Mouse (Mus musculus) neural tube, embryonic 15.5 days (tissue): ENCODE results near the gene Fyn. TPM values are rescaled to one million over a fixed set of nuclear protein-coding genes. Genes with fewer than 3 reads are reported as not detected.

ENCODE experiments used
- ATAC-seq: fragments of 200-750 bp; cut with Nextera tagmentation; 2 replicates; pipeline ENCODE4 v1.8.0; 2017; ENCODE audit warnings: mild to moderate bottlenecking, moderate TSS enrichment, moderate library complexity; ENCODE audit not compliant: low FRiP score
- H3K27ac ChIP-seq: fragments of 300-500 bp; sonication (generic); replicated peaks from 2 replicates; pipeline ENCODE4 v1.5.1; 2015; ENCODE audit warnings: mild to moderate bottlenecking, inconsistent platforms
- H3K27me3 ChIP-seq: fragments of 300-500 bp; sonication (generic); replicated peaks from 2 replicates; pipeline ENCODE4 v1.6.1; 2015; ENCODE audit warnings: inconsistent platforms
- H3K36me3 ChIP-seq: fragments of 300-500 bp; sonication (generic); 2 replicates; pipeline ENCODE4 v1.6.1; 2015; ENCODE audit warnings: inconsistent platforms
- H3K4me1 ChIP-seq: fragments of 300-500 bp; sonication (generic); 2 replicates; pipeline ENCODE4 v1.6.1; 2015; ENCODE audit warnings: inconsistent platforms
- H3K4me2 ChIP-seq: fragments of 300-500 bp; sonication (generic); 2 replicates; pipeline ENCODE4 v1.6.1; 2015; ENCODE audit warnings: inconsistent platforms, mild to moderate bottlenecking, moderate library complexity
- H3K4me3 ChIP-seq: fragments of 300-500 bp; sonication (generic); replicated peaks from 2 replicates; pipeline ENCODE4 v1.5.1; 2015; ENCODE audit warnings: mild to moderate bottlenecking, inconsistent platforms
- H3K9ac ChIP-seq: fragments of 300-500 bp; sonication (generic); replicated peaks from 2 replicates; pipeline ENCODE4 v1.6.1; 2015; ENCODE audit warnings: mild to moderate bottlenecking, inconsistent platforms
- H3K9me3 ChIP-seq: fragments of 300-500 bp; sonication (generic); replicated peaks from 2 replicates; pipeline ENCODE4 v1.6.1; 2016; ENCODE audit warnings: inconsistent platforms
- WGBS: fragments of 180-500 bp; shearing (Covaris S2); methylation state at CpG from one replicate; pipeline ENCODE4 v1.1.7; 2015; ENCODE audit warnings: mixed read lengths; 5-methylcytosine and 5-hydroxymethylcytosine counted together
- polyA plus RNA-seq: library from polyadenylated mRNA; unstranded; fragments of >200 nt; fragmentation: Nextera tagmentation; extraction: Ambion mirVana; gene quantifications from 2 replicates; pipeline ENCODE4 v1.2.1, GENCODE M21; 2015

Gene Fyn
- polyA plus RNA-seq, 1 experiment from 2014 or later, result 76.5 TPM

GRCm38 (mm10) chr10:39606434-39606833, 237.8 kb downstream of the Fyn start:
- Histone ChIP-seq H3K27me3 (no peaks in the 10 kb centered on the region), H3K4me3 (no peak overlapping the region), H3K27ac (no peak overlapping the region), H3K9me3 (peaks cover 6% of the 10 kb centered on the region; the same call in 1 of the 2 replicates), H3K36me3 (no peaks in the 10 kb centered on the region), H3K9ac (no peak overlapping the region), H3K4me2 (no peak overlapping the region), H3K4me1 (no peaks in the 10 kb centered on the region)
- 100% methylated on average over 1 of the region's 1 CpGs for WGBS
- no peak for ATAC-seq

DNA sequence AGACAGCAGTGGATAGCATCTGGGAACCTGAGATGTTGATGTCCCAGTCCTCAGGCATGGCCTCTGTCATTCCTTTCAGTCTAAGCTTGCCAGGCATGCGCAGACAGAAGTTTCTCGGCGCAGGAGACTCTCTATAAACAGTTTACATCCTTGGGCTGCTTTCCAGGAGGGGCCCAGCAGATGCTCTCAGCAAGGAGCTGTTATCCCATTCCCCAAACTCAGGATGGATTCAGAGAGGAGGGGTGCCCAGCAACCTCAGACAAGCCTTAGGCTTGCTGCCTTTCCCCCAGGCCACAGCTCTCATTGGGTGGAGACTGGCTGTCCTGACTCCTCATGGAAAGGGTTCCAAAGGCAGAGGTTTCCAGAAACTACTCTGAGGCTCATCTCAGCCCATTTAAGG, 242.6 kb downstream of the Fyn start:
- no peak overlapping the region; the same call in 1 of the 2 replicates for H3K27ac ChIP-seq
- no peak for ATAC-seq
- H3K27me3 ChIP-seq, result no peaks in the 10 kb centered on the region
- H3K4me1 ChIP-seq, result peaks cover 33% of the 10 kb centered on the region
- no peaks in the 10 kb centered on the region; the same call in 1 of the 2 replicates for H3K9me3 ChIP-seq
- no peak overlapping the region for H3K9ac ChIP-seq
- no peak overlapping the region for H3K4me2 ChIP-seq
- WGBS, result 66% methylated on average over 3 of the region's 3 CpGs
- no peak overlapping the region for H3K4me3 ChIP-seq
- H3K36me3 ChIP-seq, result no peaks in the 10 kb centered on the region

GRCm38 (mm10) chr10:39612131-39612530, 243.5 kb downstream of the Fyn start:
- no peak for ATAC-seq
- Histone ChIP-seq H3K27me3 (no peaks in the 10 kb centered on the region), H3K27ac (no peak overlapping the region), H3K9ac (no peak overlapping the region), H3K9me3 (no peaks in the 10 kb centered on the region; the same call in 1 of the 2 replicates), H3K4me2 (no peak overlapping the region), H3K4me1 (peaks cover 37% of the 10 kb centered on the region), H3K36me3 (no peaks in the 10 kb centered on the region), H3K4me3 (no peak overlapping the region)
- WGBS, result 26% methylated on average over 2 of the region's 2 CpGs

DNA sequence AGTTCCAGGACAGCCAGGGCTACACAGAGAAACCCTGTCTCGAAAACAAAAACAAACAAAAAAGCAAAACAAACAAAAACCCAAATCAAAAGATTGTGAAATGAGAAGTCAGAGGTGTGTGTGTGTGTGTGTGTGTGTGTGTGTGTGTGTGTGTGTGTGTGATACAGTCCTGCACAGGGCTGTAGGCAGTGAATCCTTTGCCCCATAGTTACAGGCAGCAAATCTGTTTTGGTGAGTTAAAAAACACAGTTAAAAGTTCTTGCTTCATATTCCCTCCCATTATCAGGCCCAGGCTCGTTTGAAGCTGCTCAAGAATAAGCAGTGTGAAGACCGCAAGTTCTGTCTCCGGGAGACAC, 244.0 kb downstream of the Fyn start, which contains the start of gene Traf3ip2:
Traf3ip2 (plus strand) TSS at position 302 of the 356 bp plus-strand sequence.
- Histone ChIP-seq H3K4me2 (peak within 1 kb of the TSS; percentile 44), H3K9ac (0 out of 2 replicates have a peak within 1 kb of the TSS, but pooled peaks have one; percentile 5), H3K9me3 (no peaks in the 10 kb centered on the region; the same call in 1 of the 2 replicates), H3K27me3 (no peaks in the 10 kb centered on the region), H3K4me1 (peaks cover 37% of the 10 kb centered on the region), H3K36me3 (no peaks in the 10 kb centered on the region), H3K4me3 (peak within 1 kb of the TSS; percentile 1; the same call in 1 of the 2 replicates), H3K27ac (peak within 1 kb of the TSS; percentile 64)
- no peak for ATAC-seq
- WGBS, result 45% methylated on average over 4 of the region's 4 CpGs

DNA sequence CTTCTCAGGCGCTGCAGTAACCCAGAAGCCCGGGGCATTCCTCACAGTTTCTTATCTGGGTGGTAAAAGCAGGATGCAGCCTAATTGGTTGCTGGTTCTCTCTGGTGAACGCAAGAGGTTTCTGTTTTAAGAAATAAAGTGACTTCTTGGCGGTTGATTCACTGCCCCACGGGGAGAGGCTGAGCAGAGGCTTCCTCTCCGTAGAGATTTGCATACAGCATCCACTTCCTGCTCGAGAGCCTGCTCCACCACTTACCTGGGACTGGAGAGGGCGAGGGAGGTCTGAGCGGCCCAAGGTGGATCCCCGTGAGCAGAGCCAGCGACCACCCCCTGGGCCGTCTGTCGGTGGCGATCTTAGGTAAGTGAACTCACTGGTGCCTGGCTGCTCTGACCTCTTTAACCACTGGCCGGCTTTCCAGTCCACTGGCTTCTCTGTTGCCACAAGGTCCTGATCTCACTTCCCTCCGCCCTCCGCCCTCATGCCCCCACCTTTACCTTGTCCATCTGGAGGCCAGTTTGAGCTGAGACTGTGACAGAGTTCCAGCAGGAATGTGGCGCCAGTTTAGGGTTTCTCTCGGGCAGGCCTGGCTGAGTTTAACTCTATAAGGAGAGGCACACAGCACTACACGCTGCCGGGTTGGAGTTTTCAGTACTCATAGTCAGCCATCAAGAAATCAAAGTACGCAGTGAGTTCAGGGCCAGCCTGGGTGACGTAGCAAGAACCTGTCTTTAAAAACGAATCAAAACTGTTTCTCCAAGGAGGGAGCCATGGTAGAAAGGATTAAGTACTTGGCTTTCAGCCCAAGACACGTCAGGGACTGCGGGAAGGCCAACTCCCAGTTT, 244.6 kb downstream of the Fyn start:
- Histone ChIP-seq H3K9ac (0 out of 2 replicates have a peak overlapping the region, but pooled peaks have one; percentile 5), H3K4me3 (peak overlapping the region; percentile 1; the same call in 1 of the 2 replicates), H3K27ac (peak overlapping the region; percentile 64), H3K9me3 (no peaks in the 10 kb centered on the region; the same call in 1 of the 2 replicates), H3K36me3 (no peaks in the 10 kb centered on the region), H3K27me3 (no peaks in the 10 kb centered on the region), H3K4me2 (peak overlapping the region; percentile 44), H3K4me1 (peaks cover 37% of the 10 kb centered on the region)
- WGBS, result 18% methylated on average over 26 of the region's 26 CpGs
- peak; percentile 48; the same call in 1 of the 2 replicates for ATAC-seq

DNA sequence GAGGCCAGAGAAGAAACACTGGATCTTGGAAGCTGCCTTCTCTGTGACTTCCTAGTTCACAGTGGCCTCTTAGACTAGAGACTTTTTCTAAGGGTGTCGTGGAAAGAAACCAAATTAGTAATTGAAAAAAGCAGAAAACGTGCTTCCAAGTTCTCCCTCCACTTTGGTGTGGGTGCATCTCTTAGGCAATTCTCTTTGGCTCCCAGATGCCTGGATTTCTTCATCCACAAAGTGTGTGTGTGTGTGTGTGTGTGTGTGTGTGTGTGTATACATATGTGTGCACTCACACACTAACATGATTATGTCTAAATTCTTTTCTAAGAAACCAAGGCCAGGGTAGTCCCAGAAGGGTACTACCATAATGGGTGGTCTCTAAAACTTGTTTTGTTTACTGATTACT, 245.3 kb downstream of the Fyn start:
- ATAC-seq, result no peak

GRCm38 (mm10) chr10:39614676-39615075, 246.0 kb downstream of the Fyn start:
- Histone ChIP-seq H3K4me3 (no peak overlapping the region), H3K4me1 (peaks cover 37% of the 10 kb centered on the region), H3K36me3 (no peaks in the 10 kb centered on the region), H3K9me3 (no peaks in the 10 kb centered on the region), H3K27me3 (no peaks in the 10 kb centered on the region), H3K27ac (peak overlapping the region; percentile 28), H3K4me2 (no peak overlapping the region), H3K9ac (no peak overlapping the region)
- peak; percentile 36; the same call in 1 of the 2 replicates for ATAC-seq
- WGBS, result 17% methylated on average over 6 of the region's 6 CpGs

More for the DNA sequence above, 245.3 kb downstream of the Fyn start:
- H3K27me3 ChIP-seq, result no peaks in the 10 kb centered on the region
- no peaks in the 10 kb centered on the region for H3K9me3 ChIP-seq
- peak overlapping the region; percentile 44 for H3K4me2 ChIP-seq
- 0 out of 2 replicates have a peak overlapping the region, but pooled peaks have one; percentile 28 for H3K27ac ChIP-seq
- no peak overlapping the region for H3K9ac ChIP-seq
- H3K4me1 ChIP-seq, result peaks cover 37% of the 10 kb centered on the region
- 48% methylated on average over 2 of the region's 2 CpGs for WGBS
- no peak overlapping the region for H3K4me3 ChIP-seq
- H3K36me3 ChIP-seq, result no peaks in the 10 kb centered on the region

Other genes starting within 250 kb of the Fyn start
- gene Fam229b, start 234.9 kb upstream of the Fyn start, polyA plus RNA-seq, result 23.8 and 36.8 TPM in 2 replicates
- gene Tube1, start 234.9 kb upstream of the Fyn start, polyA plus RNA-seq, result 7.1 and 10.2 TPM in 2 replicates
- 0.65 and 0.69 TPM in 2 replicates for gene Ccn6, start 205.1 kb upstream of the Fyn start, polyA plus RNA-seq
- 3.8 and 9.4 TPM in 2 replicates for gene Traf3ip2, start 244.1 kb downstream of the Fyn start, polyA plus RNA-seq